Mouse (Mus musculus) cerebellum, adult 18-20 months (tissue): ENCODE measurements around the gene Itga9.

ENCODE experiments used
- DNase-seq, 2 experiments: peaks; one replicate each; pipeline ENCODE4 v3.0.0; 2021

The Itga9 gene

DNA sequence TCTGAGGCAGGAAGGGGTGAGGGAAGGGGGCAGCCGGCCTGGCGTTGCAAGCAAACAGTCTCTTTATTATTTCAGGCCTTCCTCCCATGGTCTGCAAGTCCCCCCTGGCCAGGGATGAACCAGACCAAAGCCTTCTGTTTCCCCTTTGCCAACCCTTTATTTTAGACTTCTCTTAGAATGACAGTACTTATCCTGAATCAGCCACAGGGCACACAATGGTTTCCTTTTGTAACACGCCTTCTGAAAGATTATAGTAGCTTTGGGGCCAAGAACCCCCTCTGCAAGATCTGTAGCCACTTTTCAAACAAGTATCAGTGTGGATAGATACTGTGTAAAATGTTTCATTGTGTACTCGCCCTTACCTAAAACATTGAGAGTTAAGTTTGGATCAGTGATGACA, 178.1 kb downstream of the Itga9 start:
- no peak for DNase-seq

GRCm38 (mm10) chr9:118785816-118786215, 179.3 kb downstream of the Itga9 start:
- DNase-seq: no peak

DNA sequence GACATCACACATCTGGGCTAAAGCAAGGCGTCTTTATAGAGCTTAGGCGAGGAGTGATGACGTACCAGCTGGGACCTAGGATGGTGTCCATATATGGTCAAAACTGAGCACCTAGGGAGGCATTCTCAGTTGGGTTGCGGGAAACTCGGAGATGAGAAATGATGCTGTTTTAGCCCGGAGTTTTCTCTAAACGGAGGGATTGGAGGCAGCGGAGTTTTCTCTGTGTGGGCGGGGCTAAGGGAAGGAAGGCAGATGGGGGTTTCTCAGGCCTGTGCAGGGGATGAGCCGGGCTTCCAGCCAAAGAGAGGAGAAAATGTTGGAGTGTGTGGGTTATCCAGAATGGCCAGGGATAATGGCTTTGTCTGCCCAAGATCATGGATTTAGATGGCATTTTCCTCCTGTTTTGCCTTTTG, 182.4 kb downstream of the Itga9 start:
- DNase-seq: no peak

GRCm38 (mm10) chr9:118791231-118791630, 184.7 kb downstream of the Itga9 start:
- DNase-seq: no peak

DNA sequence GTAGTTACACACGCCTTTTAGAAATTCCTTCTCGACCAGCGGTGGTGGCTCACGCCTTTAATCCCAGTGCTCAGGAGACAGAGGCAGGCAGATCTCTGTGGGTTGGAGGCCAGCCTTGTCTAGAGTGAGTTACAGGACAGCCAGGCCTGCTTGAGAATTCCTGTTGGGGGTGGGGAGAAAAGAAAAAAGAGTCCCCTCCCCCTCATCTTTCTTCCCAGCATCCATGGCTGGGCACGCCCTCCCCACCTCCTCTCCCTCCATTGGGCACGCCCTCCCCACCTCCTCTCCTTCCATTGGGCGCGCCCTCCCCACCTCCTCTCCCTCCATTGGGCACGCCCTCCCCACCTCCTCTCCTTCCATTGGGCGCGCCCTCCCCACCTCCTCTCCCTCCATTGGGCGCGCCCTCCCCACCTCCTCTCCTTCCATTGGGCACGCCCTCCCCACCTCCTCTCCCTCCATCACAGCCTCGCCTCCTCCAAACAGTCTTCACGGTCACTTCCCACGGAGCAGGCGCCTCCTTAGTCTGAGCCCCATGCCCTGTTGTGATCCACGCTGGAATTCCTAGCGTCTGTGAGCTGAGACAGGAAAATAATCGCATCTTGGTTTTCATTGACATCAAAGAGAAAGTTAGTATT, 186.8 kb downstream of the Itga9 start:
- no peak for DNase-seq

- no peak for DNase-seq
Observed at GRCm38 (mm10) chr9:118794668-118795067, 188.2 kb downstream of the Itga9 start.

GRCm38 (mm10) chr9:118795304-118795703, 188.8 kb downstream of the Itga9 start:
- DNase-seq: no peak

DNA sequence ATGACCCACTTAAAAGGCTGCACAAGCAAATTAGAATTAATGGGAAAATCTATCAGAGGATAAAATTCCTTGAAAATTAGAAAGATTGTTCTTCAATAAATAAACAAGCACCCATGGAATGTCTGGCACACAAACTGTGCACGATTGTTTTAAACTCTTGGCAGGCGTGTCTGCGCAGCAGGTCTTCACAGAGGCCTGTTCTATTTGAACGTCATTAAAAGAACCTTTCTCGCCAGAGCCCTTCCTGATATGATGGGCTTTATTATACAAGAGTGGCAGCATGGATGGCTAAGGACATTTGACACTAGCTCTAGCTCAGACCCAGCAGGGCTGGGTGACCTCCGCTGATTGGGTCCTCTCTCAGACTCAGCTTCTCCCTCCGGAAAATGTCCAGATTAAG, 192.6 kb downstream of the Itga9 start:
- DNase-seq: no peak

DNA sequence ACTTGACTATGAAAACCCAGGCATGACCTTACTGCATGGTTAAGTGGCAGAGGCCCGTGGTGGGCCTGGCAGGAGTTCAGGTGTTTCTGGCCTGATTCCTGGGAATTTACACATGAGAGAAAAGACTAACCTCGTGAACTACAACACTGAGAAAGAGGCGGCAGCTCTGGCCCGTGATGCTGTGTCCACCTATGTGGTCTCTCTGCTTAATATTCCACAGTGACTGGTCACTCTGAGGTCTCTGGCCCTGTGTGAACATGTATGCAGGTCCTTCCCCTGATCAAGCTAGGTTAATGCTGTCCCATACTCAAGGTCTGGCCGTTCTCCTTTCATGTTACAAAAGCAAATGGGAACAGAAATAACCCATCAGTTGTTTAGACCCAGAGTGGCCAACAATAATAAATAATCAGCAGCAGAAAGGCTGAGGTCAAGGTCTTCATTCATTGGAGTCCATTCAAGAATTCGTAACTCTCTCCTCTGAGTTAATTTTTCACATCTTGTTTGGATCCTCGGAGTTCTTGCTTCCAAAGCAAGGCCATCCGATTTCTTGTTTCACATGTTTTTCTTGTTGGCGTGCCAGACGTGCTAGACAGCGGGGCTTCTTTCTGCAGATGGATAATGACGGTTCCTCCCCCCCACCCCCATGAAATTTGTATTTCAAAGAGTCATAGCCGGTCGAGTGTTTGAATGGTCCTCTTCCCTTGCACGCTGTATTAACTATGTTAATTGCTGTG, 194.9 kb downstream of the Itga9 start:
- no peak for DNase-seq

DNA sequence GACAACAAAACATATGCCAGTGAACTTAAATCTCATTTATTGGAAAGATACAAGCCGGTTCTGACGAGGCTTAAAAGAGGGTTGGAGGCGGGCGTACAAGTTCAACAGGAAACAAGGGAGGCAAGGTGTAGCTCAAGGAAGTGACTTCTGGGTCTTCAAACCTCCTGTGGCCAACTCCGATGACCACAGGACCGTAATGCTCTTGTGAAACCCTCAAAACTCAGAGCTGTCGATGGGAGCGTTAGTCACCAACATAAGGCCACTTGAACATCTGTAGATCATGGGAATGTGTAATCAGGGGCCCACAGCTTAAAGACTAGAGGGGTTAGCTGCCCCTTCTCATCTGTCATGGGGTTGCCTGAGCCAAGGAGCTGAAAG, 195.4 kb downstream of the Itga9 start:
- no peak for DNase-seq

DNA sequence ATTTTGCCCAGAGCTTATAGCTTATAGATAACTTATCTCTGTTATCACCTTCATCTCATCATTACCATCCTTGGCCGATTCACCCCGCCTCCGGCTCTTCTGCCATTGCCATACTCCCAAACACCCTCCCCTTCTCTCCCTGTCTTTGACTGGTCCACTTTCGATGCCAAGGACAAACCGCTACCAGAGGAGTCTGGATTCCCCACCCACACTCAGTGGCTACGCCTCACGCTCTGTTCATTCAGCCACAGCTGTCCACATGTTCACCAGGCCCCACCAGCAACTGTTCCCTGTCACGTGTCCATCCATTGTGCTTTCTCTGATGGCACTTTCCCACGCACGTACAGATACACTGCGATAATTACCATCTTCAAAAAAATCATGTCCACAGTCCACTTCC, 195.9 kb downstream of the Itga9 start:
- DNase-seq: no peak

- DNase-seq: no peak
Observed at GRCm38 (mm10) chr9:118805740-118806139, 199.2 kb downstream of the Itga9 start.

DNA sequence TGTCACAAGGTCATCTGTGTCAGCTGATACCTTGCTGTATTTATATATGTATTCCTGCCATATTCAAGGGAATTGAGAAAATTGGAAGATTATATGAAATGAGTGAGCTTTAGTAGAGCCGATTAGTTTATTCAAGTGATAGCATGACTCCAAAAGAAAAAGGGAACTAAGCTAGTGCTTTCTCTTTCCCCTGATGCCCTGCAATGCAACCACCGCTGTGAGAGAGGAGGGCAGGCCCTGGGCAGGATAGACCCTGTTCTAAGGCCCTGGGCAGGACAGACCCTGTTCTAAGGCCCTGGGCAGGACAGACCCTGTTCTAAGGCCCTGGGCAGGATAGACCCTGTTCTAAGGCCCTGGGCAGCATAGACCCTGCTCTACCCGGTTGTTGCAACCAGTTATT, 201.2 kb downstream of the Itga9 start:
- DNase-seq: no peak

DNA sequence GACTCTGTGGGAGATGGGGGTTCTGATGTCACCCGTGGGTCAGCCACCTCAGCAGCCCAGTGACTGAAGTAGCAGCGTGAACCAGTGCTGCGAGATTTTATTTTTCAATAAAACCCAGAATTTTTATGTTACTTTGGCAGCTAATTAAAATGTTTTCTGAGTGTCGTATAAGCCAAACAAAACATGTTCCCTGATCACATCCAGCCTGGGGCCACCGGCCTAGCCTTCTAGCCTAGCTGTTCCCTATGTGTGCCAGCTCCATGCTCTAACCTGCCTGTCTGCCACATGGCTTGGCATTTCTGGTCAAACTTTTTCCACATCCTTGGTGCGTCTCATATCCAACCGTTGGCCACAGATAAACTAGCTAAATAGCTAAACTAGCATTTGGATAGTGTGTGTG, 205.7 kb downstream of the Itga9 start:
- DNase-seq: no peak

DNA sequence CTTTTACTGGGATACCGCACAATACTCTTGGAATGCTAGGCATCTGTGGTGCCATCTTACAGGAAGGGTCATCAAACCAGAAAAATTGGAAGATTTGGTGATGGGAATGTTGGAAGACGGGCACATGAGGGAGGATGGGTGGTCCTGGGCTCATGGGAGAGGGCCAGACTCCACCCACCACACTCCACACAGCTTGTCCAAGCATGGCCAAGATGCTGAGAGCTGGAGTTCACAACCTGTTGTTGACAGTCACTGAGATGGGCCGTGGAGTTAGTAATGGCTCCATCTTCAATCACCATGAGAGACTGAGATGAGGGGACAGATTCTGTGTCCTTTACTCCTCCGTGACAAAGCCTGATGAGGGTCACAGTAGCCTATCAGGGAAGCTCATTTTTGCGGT, 207.0 kb downstream of the Itga9 start:
- DNase-seq: no peak

DNA sequence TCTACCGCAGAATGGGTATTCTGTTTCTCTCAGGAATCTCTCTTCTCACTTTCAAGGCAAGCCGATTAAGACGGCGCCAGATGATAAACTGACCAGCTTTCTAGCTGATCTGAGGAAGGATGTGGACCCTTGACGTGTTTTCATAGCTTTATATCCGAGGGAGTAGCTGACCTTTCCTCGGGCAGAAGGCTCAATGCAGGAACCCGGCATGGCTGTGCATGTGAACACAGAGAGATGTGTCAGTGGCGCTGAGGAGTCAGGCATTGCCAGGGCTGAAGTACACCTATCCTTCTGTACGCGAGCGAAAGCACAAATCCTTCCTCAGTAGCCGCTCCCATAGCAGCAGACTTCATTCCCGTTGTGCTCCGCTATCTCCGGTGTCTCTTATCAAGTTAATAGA, 207.6 kb downstream of the Itga9 start:
- DNase-seq: no peak

DNA sequence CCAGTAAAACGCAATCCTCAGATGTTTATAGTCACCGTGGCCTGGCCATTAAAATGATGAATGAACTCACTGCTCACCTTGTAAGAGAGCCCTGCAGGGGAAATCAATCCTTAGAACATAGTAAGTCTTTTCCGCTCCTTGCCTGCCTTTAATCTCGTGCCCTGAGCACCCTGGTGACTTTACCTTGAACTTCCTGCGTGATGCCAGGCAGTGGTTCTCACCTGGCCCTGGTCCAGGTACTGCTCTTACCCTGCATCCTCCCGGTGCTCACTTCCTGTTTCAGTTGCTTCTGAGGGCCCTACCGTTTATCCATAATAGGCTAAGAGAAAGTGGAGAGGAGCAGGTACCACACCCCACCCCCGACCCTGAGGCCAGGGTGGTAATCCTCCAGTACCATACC, 208.0 kb downstream of the Itga9 start:
- no peak for DNase-seq

DNA sequence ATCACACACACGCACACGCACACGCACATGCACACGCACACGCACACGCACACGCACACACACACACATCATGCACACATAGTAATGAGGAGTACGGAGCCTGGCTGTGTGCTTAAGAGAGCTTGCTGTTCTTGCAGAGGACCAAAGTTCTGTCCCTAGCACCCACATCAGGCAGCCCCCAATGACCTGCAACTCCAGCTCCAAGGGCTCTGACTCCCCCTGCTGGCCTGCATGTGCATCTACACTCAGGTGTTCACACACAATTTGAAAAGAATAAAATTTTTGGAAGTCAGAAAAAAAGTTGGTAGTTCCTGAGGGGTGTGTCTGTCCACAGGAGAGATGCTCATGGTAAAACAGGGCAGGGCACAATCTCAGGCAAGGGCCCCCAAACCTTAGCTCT, 209.1 kb downstream of the Itga9 start:
- no peak for DNase-seq

DNA sequence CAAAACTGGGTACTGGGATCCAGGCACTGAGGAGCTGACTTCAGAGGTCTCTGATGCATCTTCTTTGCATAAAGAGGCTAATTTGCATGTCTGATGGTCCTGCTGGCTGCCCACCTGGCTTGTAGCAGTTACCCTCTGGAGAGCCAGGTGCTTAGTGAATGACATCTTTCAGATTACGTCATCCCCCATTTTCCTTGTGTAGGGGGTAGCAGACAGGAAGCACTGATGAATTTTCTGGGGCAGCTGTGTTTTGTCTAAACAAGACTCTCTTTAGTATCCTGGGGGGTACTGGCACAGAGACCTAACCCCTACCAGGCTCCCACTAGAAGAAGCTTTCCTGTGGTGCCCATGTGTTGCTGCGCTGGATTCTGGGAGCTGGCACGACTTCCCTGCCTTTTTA, 212.0 kb downstream of the Itga9 start:
- DNase-seq: no peak

GRCm38 (mm10) chr9:118821220-118822185, 215.0 kb downstream of the Itga9 start:
- DNase-seq: peak in 1 of 2 experiments; percentile 11

- no peak for DNase-seq
Observed at GRCm38 (mm10) chr9:118822186-118822555, 215.7 kb downstream of the Itga9 start.

DNA sequence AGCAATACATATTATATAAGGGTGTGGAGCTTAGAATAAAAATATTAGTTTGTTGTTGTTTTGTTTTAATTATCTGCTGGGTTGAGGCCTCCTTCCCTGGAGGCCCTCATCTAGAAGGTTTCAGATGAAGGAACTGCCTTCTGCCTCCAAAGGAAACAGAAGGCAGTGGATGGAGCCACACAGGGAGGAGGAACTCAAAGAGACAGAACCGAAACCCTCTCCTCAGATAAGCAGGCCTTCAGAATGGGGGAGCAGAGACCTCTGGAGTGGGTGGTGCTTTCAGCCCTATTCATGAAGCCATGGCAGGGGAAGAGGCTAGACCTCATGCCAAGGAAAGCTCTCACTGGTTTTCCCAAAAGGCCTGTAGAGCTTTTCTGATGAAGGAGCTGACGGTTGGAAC, 216.1 kb downstream of the Itga9 start:
- no peak for DNase-seq

DNA sequence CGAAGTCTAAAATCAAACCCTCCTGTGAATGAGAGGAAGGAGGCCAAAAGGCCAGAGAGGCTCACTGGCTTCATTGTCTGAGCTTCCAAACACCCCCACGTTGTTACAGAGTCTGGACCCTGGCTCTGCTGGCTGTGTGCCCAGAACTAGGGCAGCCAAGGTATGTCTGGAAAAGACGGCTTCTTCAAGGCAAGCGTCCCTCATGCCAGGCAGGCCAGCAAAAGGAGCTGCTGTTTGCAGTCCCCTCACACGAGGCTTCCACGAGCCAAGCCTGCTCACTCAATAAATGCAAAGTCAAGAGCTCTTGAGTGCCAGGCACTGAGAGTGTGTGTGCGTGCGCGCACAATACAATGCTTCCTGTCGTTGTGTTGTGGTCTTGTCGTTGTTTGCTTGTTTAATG, 224.6 kb downstream of the Itga9 start:
- peak in 1 of 2 experiments; percentile 2 for DNase-seq

DNA sequence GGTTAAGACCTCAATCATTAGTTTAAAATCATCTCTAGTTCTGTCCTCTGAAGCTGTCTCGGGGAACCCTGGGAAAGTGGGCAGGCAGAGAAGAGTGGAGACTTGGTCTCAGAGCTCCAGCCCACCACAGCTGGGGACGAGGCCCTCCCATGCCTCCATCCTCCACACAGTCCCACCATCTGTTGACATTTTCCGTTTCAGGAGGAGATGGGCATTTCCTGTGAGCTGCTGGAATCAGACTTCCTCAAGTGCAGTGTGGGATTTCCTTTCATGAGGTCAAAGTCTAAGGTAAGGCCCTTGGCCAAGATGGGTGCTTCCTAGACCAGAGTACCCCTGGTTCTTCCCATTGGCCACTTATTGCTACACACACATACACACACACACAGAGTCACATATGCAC, 226.0 kb downstream of the Itga9 start:
- no peak for DNase-seq
